Mouse (Mus musculus) hindbrain, embryonic 10.5 days (tissue): Measurements from ENCODE around the gene Rbbp7. TPM values are rescaled to one million over a fixed set of nuclear protein-coding genes. Genes with fewer than 3 reads are reported as not detected.
"Not testable (repeated sequence)": the region's sequence is repeated elsewhere in the genome, so short reads cannot be mapped to it uniquely, and the experiment has no call there.

Source experiments
- DNase-seq: peaks from one replicate; pipeline ENCODE4 v3.0.0-alpha.2; 2017; ENCODE audit warnings: low spot score
- H3K27ac ChIP-seq: fragments of 300-500 bp; sonication (generic); 2 replicates; pipeline ENCODE4 v1.5.1; 2016; ENCODE audit warnings: mild to moderate bottlenecking, moderate library complexity
- H3K27me3 ChIP-seq: fragments of 300-500 bp; sonication (generic); 2 replicates; pipeline ENCODE4 v1.6.1; 2016; ENCODE audit warnings: mild to moderate bottlenecking; ENCODE audit not compliant: poor library complexity, insufficient read depth, severe bottlenecking
- H3K36me3 ChIP-seq: fragments of 300-500 bp; sonication (generic); 2 replicates; pipeline ENCODE4 v1.6.1; 2016; ENCODE audit warnings: mild to moderate bottlenecking, moderate library complexity
- H3K4me1 ChIP-seq: fragments of 300-500 bp; sonication (generic); replicated peaks from 2 replicates; pipeline ENCODE4 v1.6.1; 2016; ENCODE audit warnings: mild to moderate bottlenecking
- H3K4me3 ChIP-seq: fragments of 300-500 bp; sonication (generic); 2 replicates; pipeline ENCODE4 v1.5.1; 2016; ENCODE audit warnings: mild to moderate bottlenecking, moderate library complexity
- H3K9me3 ChIP-seq: fragments of 300-500 bp; sonication (generic); 2 replicates; pipeline ENCODE4 v1.6.1; 2016; ENCODE audit warnings: mild to moderate bottlenecking, moderate library complexity
- WGBS: fragments of 180-500 bp; shearing (Covaris S2); methylation state at CpG from one replicate; pipeline ENCODE4 v1.1.7; 2016; 5-methylcytosine and 5-hydroxymethylcytosine counted together
- polyA plus RNA-seq: library from polyadenylated mRNA; unstranded; fragments of >200 nt; fragmentation: Nextera tagmentation; extraction: Ambion mirVana; gene quantifications from 2 replicates; pipeline ENCODE4 v1.2.1, GENCODE M21; 2016

Rbbp7 gene
- polyA plus RNA-seq, 1 experiment from 2014 or later = 305 TPM

DNA sequence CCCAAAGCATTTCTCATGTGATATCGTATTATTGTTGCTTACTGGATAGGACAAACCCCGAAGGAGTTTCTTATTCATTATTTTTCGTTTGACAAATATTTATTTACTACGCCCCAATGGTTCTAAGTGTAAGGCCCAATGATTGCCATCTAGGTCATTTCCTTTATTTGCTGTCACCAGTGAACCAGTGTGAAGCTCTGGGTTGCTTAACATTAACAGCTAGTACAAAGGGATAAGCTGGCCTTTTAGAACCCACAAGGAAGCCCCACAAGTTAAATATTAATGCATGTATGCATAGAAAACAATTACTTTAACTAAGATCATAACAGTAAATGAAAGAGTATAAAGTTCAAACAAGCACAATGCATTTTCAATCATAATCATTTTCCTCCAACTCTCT lies 5.9 kb upstream of the Rbbp7 start:
- Histone ChIP-seq H3K4me1 (peaks cover 5% of the 10 kb centered on the region), H3K4me3 (no peak overlapping the region), H3K36me3 (no peaks in the 10 kb centered on the region), H3K9me3 (no peaks in the 10 kb centered on the region), H3K27me3 (peaks cover 2% of the 10 kb centered on the region; the same call in 1 of the 2 replicates), H3K27ac (no peak overlapping the region)
- DNase-seq = no peak
- WGBS = 86% methylated on average over 4 of the region's 4 CpGs

DNA sequence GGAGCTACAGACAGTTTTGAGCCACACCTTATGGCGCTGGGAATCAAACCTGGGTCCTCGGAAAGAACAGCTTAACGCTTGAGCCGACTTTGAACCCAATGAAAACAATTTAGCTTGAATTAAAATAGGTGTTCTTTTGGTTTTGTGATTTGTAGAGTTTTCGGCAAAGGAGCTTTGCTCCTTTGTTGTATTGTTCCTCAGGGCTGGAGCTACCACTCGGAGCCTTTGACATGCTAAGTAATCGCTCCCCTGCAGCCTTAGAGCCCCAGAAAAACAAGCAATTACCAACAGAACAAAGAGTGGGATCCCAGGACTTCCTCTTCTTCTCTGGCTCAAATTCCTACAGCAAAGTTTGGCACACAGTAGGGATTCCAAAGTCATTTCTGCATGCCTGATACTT lies 4.1 kb upstream of the Rbbp7 start:
- Histone ChIP-seq H3K4me1 (peaks cover 8% of the 10 kb centered on the region), H3K4me3 (no peak overlapping the region), H3K27me3 (peaks cover 4% of the 10 kb centered on the region; the same call in 1 of the 2 replicates), H3K9me3 (peaks cover 7% of the 10 kb centered on the region; the same call in 1 of the 2 replicates), H3K27ac (no peak overlapping the region), H3K36me3 (no peaks in the 10 kb centered on the region)
- 33% methylated on average over 7 of the region's 7 CpGs for WGBS
- DNase-seq = no peak

DNA sequence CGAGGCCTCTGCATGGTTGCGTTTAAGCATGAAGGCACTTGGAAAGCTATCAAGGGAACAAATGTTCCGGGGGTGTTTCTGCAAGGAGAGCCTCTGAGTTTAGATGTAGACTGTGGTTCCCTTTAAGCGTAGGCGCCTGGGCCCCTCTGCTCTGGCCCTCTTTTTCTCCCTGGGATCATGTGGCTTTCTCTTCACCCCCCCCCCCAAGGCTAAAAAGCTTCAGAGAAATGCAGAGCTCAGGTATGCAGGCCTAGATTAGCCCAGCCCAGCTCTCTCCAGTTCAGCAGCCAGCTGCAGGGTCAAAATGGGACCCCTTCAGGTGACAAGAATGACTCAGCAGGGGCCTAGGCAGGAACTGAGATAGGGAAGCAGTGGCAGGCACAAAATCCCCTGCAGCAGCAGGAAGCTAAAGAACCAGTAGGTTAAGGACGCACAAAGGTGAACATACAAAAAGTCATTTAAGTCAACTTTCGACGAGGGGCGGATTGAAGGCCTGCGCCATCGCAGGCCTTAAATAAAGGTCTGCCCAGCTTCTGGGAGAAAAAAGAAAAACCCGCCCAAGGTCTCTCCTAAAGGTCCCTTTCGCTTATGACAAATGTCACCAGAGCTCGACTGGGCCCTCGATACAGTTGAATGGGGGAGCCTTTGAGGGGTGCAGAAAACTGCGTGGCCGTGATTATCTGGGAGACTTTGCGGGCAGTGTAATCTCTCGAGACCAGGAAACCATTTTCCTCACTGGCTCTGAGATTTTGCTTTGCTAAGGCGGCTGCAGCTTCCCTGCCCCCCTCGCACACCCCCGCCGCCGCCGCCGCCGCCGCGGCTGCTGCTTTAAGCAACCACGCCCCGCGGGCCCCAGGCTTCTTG lies 719 bp upstream of the Rbbp7 start:
- DNase-seq = peak; percentile 33
- peaks cover 14% of the 10 kb centered on the region for H3K36me3 ChIP-seq
- peaks cover 8% of the 10 kb centered on the region for H3K4me1 ChIP-seq
- WGBS = 25% methylated on average over 32 of the region's 32 CpGs
- peaks cover 7% of the 10 kb centered on the region; the same call in 1 of the 2 replicates for H3K9me3 ChIP-seq
- H3K4me3 ChIP-seq = peak overlapping the region; percentile 70
- peak overlapping the region; percentile 92 for H3K27ac ChIP-seq
- H3K27me3 ChIP-seq = peaks cover 4% of the 10 kb centered on the region; the same call in 1 of the 2 replicates

DNA sequence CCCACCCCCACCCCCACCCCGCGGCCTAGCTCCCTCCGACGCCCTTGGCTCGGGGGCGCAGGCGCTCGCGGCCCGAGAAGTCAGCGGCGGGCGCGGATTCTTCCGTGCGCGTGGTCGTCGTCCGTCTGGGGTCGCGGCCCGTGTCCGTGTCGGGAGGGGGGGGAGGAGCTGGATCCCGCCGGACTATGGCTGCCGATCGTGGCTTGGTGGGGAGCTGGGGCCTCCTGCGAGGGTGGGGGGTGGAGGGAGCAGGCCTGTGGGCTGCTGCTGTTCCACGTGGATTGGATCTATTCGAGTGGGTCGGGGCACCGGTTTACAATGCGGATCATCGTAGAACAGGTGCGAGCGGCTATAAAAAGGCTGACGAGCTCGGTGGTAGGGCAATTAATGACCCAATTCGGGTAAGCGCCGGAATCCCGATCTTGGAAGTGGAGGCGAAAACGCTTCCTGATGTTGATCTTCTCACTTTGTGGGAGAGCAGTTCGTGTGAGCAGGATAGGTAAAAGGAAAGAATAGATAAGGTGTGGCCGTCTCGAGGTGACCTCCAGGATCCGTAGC lies 835 bp downstream of the Rbbp7 start:
- peaks cover 7% of the 10 kb centered on the region; the same call in 1 of the 2 replicates for H3K9me3 ChIP-seq
- H3K36me3 ChIP-seq = peaks cover 26% of the 10 kb centered on the region
- DNase-seq = peak; percentile 28
- peaks cover 4% of the 10 kb centered on the region; the same call in 1 of the 2 replicates for H3K27me3 ChIP-seq
- 15% methylated on average over 47 of the region's 50 CpGs for WGBS
- H3K27ac ChIP-seq = peak overlapping the region; percentile 92
- peaks cover 8% of the 10 kb centered on the region for H3K4me1 ChIP-seq
- peak overlapping the region; percentile 70 for H3K4me3 ChIP-seq

DNA sequence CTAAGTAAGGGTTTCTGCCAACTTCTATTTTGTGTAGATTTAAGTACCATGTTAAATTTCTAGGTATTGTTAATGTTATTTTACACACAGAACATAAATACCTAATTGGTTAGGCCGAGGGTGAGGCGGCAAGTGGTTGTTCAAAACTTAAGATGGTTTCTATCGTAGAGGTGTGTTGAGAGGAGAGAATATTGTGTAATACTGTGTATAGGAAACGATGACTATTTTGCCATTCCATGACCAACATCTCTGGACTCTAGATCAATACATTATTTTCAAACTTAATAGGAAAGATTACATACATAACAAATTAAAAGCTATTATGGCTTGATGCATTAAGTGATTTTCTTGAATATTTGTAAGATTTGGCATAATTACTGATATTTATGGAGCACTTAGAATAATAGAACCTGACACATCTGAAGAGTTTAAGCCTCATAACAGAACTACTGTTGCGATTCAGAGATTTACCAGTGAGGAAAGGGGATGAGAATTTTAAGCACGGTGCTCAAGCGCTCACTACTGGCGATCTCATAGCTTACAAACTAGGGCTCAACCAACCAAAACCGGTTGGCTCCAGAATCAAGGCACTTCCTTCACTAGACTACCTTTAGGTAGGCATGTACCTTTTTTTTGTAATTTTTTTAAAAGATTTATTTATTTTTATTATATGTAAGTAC lies 1.7 kb downstream of the Rbbp7 start:
- Histone ChIP-seq H3K27ac (no peak overlapping the region), H3K9me3 (peaks cover 7% of the 10 kb centered on the region; the same call in 1 of the 2 replicates), H3K36me3 (peaks cover 34% of the 10 kb centered on the region), H3K27me3 (peaks cover 4% of the 10 kb centered on the region; the same call in 1 of the 2 replicates), H3K4me1 (peaks cover 8% of the 10 kb centered on the region), H3K4me3 (peak overlapping the region; percentile 70)
- DNase-seq = no peak
- WGBS = 60% methylated on average over 9 of the region's 9 CpGs

DNA sequence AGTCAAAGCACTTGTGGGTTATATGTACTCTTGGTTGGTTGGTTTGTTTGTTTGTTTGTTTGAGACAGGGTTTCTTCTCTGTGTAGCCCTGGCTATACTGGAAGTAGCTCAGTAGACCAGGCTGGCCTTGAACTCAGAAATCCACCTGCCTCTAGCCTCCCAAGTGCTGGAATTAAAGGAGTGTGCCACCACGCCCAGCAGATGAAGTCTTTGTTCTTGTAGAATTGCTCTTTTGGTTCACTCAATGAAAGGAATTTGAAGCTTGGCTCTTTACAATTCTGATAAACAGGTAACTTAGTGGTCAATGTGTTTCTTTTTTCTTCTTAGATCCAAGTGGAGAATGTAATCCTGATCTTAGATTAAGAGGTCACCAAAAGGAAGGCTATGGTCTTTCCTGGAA lies 10.5 kb downstream of the Rbbp7 start:
- Histone ChIP-seq H3K27me3 (no peaks in the 10 kb centered on the region; the same call in 1 of the 2 replicates), H3K4me3 (no peak overlapping the region), H3K36me3 (peaks cover 88% of the 10 kb centered on the region), H3K4me1 (no peaks in the 10 kb centered on the region), H3K27ac (no peak overlapping the region), H3K9me3 (no peaks in the 10 kb centered on the region)
- no peak for DNase-seq
- 83% methylated on average over 1 of the region's 1 CpGs for WGBS

DNA sequence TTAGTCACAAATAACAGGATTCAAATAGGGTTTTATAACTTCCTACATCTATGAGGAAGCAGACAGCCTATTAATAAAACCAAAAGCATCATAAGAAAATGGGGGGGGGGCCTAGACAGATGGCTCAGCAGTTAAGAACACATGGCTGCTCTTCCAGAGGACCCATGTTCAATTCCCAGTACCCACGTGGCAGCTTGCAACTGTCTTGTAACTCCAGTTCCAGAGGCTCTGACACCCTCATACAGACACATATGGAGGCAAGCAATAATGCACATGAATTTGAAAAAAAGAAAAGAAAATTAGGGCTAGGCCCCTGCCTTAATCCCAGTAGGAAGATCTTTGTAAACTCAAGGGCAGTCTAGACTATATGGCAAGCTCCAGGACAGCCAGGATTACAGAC lies 28.2 kb downstream of the Rbbp7 start:
- Histone ChIP-seq H3K27me3 (peaks cover 14% of the 10 kb centered on the region), H3K4me3 (no peak overlapping the region), H3K4me1 (no peaks in the 10 kb centered on the region), H3K36me3 (peaks cover 53% of the 10 kb centered on the region), H3K9me3 (no peaks in the 10 kb centered on the region), H3K27ac (no peak overlapping the region)
- DNase-seq = no peak
- WGBS = 76% methylated on average over 1 of the region's 1 CpGs

GRCm38 (mm10) chrX:162791392-162791791 lies 31.2 kb downstream of the Rbbp7 start:
- peaks cover 45% of the 10 kb centered on the region for H3K36me3 ChIP-seq
- H3K27ac ChIP-seq, H3K27me3 ChIP-seq, H3K4me1 ChIP-seq, H3K9me3 ChIP-seq, DNase-seq, H3K4me3 ChIP-seq: not testable (repeated sequence)
- 81% methylated on average over 5 of the region's 5 CpGs for WGBS

DNA sequence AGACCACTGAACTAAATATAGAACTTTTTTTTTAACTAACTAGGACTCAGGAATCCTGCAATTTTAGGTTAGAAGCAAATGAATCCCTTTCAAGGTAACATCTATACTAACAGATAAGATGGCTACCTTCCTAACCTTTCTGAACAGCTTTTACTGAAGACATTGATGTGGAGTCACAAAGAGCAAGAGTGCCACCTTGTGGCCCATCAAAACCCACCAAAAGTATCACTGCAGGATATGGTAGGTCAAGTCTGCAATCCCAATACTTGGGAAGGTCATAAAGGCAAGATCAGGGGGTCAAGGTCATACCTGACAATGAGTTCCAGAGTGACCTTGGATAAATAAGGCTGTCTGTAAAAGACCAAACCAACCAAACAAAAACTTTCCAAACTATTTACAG lies 40.2 kb downstream of the Rbbp7 start:
- H3K4me1 ChIP-seq = no peaks in the 10 kb centered on the region
- no peak overlapping the region for H3K4me3 ChIP-seq
- DNase-seq = peak; percentile 20
- no peaks in the 10 kb centered on the region for H3K27me3 ChIP-seq
- peaks cover 22% of the 10 kb centered on the region for H3K36me3 ChIP-seq
- H3K27ac ChIP-seq = no peak overlapping the region
- H3K9me3 ChIP-seq = no peaks in the 10 kb centered on the region

DNA sequence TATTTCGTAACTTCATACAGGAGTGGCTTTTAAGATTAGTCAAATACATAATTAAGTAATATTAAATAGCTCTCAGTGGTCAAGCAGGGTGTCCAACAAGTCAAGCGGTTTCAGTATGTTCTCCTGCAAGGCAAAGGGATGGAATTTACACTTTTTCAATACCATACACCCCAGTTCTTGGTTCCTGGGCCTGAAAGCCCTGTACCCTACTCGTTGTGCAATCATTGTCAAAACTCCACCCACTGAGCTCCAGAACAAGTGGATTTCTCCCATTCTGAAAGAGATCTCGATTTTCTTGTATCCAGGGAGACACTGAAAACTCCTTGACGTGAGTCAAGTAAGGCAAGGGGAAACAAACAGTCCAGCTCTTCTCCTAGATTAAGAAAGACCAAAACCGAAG lies 67.8 kb downstream of the Rbbp7 start:
- Histone ChIP-seq H3K27ac (no peak overlapping the region), H3K4me1 (peaks cover 15% of the 10 kb centered on the region), H3K9me3 (no peaks in the 10 kb centered on the region), H3K36me3 (no peaks in the 10 kb centered on the region), H3K4me3 (peak overlapping the region; percentile 65), H3K27me3 (peaks cover 9% of the 10 kb centered on the region)
- no peak for DNase-seq
- 37% methylated on average over 6 of the region's 6 CpGs for WGBS
